Mouse (Mus musculus): ENCODE measurements around the gene Rtn3. TPM values are rescaled to one million over a fixed set of nuclear protein-coding genes. Genes with fewer than 3 reads are reported as not detected.
"Not testable (repeated sequence)": the region's sequence is repeated elsewhere in the genome, so short reads cannot be mapped to it uniquely, and the experiment has no call there.

Rtn3 gene
- polyA plus RNA-seq, 1 experiment, result 206 TPM

DNA sequence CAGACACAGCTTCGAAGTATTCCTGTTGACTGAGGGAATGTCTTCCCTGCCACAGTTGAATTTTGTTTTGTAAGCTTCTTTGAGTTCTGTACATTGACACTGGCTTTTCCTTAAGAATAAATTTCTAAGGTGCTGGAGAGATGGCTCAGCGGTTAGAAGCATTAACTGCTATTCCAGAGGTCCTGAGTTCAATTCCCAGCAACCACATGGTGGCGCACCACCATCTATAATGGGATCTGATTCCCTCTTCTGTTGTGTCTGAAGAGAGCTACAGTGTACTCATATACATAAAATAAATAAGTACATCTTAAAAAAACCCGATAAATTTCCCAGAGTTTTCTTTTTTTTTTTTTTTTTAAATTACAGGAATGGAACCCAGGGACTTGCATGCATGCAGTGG, 24.9 kb upstream of the Rtn3 start:
- no peak overlapping the region for H3K27ac ChIP-seq (ENCODE audit: insufficient read depth, low read length)
- H3K4me1 ChIP-seq (ENCODE audit: control insufficient read depth, insufficient read depth, low read length), result no peaks in the 10 kb centered on the region
- TF ChIP-seq POLR2A (IDR thresholded peaks at IDR 0.05; ENCODE audit: low read depth, low read length), result no peak
- no peak overlapping the region for H3K4me3 ChIP-seq (ENCODE audit: insufficient read depth, low read length)

DNA sequence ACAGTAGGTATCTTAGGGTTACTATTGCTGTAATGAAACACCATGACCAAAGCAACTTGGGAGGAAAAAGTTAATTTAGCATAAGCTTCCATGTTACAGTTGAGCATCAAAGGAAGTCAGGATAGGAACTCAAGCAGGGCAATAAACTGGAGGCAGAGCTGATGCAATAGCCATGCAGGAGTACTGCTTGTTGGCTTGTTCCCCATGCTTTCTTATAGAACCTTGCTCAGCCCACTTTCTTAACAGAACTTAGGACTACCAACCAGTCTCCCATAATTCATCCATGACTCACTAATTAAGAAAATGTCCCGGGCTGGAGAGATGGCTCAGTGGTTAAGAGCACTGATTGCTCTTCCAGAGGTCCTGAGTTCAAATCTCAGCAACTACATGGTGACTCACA, 23.2 kb upstream of the Rtn3 start:
- no peak overlapping the region for H3K4me3 ChIP-seq (ENCODE audit: insufficient read depth, low read length)
- no peaks in the 10 kb centered on the region for H3K4me1 ChIP-seq (ENCODE audit: control insufficient read depth, insufficient read depth, low read length)
- no peak for TF ChIP-seq POLR2A (IDR thresholded peaks at IDR 0.05; ENCODE audit: low read depth, low read length)
- no peak for TF ChIP-seq CTCF (IDR thresholded peaks at IDR 0.05; ENCODE audit: borderline replicate concordance, insufficient read depth, low read length)
- peak overlapping the region; percentile 72 for H3K27ac ChIP-seq (ENCODE audit: insufficient read depth, low read length)

DNA sequence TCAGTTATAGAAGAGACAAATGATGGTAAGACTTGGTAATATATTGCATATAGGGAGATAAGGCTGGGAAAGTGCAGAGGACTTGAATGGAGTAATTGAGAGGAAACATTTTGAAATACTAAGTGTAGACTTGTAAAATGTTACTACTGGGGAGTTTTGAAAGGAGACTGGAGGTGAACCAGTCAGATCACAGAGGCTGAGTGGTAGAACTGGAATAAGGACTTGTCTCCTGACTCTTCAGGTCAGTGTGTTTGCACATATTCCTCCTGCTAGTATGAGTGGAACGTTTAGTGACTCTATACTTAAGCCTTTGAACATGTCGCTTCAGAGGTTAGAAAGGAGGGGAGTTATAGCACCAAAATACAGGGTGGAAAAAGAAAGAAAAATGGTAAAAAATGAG, 19.4 kb upstream of the Rtn3 start:
- H3K4me3 ChIP-seq (ENCODE audit: insufficient read depth, low read length), result no peak overlapping the region
- H3K4me1 ChIP-seq (ENCODE audit: control insufficient read depth, insufficient read depth, low read length), result no peaks in the 10 kb centered on the region
- H3K27ac ChIP-seq (ENCODE audit: insufficient read depth, low read length), result no peak overlapping the region
- no peak for TF ChIP-seq POLR2A (IDR thresholded peaks at IDR 0.05; ENCODE audit: low read depth, low read length)
- TF ChIP-seq CTCF (IDR thresholded peaks at IDR 0.05; ENCODE audit: borderline replicate concordance, insufficient read depth, low read length), result no peak

DNA sequence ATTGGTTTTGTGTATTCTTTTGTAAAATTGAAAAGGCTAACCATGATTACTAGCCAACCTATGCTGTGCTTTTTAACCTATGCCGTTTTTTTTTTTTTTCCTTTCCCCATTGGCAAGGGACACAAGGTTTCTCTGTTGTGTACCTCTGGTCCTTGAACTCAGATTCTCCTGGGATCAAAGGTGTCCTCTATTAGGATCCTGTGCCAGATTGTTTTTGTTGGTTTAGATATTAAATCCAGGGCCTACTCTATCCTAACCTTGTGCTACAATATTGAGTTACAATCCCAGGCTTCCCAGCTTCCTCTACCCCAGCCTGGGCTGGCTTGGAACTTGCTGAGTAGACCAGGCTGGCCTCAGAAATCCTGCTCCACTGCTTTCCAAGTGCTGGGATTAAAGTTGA, 17.6 kb upstream of the Rtn3 start:
- no peak for TF ChIP-seq CTCF (IDR thresholded peaks at IDR 0.05; ENCODE audit: borderline replicate concordance, insufficient read depth, low read length)
- TF ChIP-seq POLR2A (IDR thresholded peaks at IDR 0.05; ENCODE audit: low read depth, low read length), result no peak
- Histone ChIP-seq H3K4me3 (ENCODE audit: insufficient read depth, low read length) (no peak overlapping the region), H3K27ac (ENCODE audit: insufficient read depth, low read length) (no peak overlapping the region), H3K4me1 (ENCODE audit: control insufficient read depth, insufficient read depth, low read length) (no peaks in the 10 kb centered on the region)

DNA sequence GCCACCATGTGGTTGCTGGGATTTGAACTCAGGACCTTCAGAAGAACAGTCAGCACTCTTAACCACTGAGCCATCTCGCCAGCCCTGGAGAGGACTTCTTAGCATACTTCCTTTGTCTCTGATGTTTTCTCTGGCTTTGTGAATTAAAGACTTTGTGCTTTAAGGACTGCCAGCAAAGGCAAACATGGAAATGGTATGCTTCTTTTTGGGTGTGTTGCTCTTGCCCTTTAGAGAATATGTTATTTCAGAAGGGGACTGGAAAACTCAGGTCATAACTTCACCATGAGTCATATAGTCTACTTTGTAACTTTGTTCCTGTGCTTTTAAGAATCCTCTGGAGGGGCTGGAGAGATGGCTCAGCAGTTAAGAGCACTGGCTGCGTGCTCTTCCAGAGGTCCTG, 15.7 kb upstream of the Rtn3 start:
- TF ChIP-seq POLR2A (IDR thresholded peaks at IDR 0.05; ENCODE audit: low read depth, low read length) (no peak), CTCF (IDR thresholded peaks at IDR 0.05; ENCODE audit: borderline replicate concordance, insufficient read depth, low read length) (no peak)
- Histone ChIP-seq H3K27ac (ENCODE audit: insufficient read depth, low read length) (peak overlapping the region; percentile 96), H3K4me1 (ENCODE audit: control insufficient read depth, insufficient read depth, low read length) (no peaks in the 10 kb centered on the region), H3K4me3 (ENCODE audit: insufficient read depth, low read length) (no peak overlapping the region)

DNA sequence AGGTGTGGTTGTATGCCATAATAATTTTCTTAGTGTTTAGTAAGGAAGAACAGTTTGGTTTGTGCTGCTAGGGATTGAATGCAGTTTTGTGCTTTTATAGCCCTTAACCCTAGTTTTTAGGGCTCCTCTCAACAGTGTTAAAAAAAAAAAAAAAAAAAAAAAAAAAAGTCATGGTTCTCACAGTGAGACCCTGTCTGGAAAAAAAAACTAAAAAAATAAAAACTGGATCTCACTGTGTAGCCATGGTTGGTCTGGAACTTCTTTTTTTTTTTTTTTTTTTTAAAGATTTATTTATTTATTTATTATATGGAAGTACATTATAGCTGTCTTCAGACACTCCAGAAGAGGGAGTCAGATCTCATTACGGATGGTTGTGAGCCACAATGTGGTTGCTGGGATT, 13.0 kb upstream of the Rtn3 start:
- H3K27ac ChIP-seq (ENCODE audit: insufficient read depth, low read length); H3K4me1 ChIP-seq (ENCODE audit: control insufficient read depth, insufficient read depth, low read length): not testable (repeated sequence)
- peak overlapping the region; percentile 28; the same call in 1 of the 2 replicates for H3K4me3 ChIP-seq (ENCODE audit: insufficient read depth, low read length)

DNA sequence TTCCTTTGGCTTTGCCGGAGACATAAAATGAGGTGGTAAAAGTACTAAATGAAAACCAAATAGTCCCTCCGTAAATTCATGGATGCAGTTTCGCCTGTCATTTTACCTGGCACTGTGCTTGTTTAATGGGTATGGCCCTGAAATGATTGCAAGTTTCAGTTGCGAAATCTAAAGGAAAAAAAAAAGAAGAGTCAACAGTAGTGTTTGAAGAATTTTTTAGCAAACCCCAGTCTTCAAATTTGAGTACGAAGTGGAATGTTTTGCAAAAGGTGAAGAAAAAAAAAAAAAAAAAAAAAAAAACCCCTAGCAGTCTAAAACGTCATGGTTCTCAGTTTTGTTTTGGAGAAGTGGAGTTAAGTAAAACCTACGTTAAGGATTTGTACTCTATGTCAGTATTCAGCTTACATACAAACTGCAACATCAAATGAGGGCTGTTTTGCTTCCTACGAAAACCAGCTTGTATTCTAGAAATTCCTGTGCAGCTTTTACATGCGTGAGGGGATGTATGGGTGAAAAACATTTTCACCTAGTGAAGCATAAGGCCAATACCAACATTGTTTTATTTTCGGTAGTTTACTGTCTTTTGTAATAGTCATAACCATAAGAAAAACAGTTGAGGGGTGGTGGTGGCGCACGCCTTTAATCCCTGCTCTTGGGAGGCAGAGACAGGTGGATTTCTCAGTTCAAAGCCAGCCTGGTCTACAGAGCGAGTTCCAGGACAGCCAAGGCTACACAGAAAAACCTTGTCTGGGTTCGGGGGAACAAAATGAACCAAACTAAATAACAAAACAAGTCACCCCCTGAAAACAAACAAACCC, 12.3 kb upstream of the Rtn3 start:
- peak overlapping the region; percentile 95; the same call in 1 of the 2 replicates for H3K27ac ChIP-seq (ENCODE audit: insufficient read depth, low read length)
- TF ChIP-seq CTCF (IDR thresholded peaks at IDR 0.05; ENCODE audit: borderline replicate concordance, insufficient read depth, low read length), result no peak

DNA sequence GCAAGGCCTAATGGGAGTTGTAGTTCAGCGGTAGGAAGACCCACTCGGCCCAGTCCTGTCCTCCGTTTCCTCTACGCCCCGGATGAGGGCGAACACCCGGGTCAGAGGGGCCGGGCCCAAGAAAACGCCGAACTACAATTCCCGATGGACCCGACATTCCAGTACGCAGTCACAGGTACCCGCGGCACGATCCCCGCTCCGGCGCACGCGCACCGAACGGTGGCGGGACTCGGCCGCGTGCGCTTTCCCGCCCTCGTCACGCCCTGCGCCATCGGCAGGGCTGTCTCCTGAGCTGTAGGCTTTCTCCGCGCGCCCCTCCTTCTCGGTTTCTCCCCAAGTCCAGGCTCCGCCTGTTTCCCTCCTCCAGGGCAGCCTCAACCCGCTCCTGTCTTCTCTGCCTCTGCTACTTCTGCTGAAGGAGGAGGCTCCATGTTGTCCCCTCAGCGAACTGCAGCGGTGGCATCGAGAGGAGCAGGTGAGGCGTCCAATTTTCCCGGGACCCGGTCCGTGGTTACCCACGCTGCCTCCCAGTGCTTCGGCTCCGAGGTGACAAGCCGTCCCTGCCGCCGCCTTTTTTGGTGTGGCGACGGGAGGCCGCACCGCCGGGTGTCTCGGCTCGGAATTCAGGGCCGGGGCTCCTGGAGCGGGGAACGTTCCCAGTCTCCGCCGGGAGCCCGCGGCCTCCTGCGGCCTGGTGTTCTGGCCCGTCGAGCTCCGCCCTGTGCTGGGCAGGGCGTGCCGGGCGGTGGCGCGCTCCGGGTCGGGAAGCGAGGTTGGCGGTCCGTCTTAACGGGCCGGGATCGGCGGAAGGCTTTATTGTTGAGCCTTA, 11.3 kb upstream of the Rtn3 start:
- no peak for TF ChIP-seq CTCF (IDR thresholded peaks at IDR 0.05; ENCODE audit: borderline replicate concordance, insufficient read depth, low read length)
- TF ChIP-seq POLR2A (IDR thresholded peaks at IDR 0.05; ENCODE audit: low read depth, low read length), result peak; percentile 93
- Histone ChIP-seq H3K27ac (ENCODE audit: insufficient read depth, low read length) (peak overlapping the region; percentile 95), H3K4me3 (ENCODE audit: insufficient read depth, low read length) (peak overlapping the region; percentile 61), H3K4me1 (ENCODE audit: control insufficient read depth, insufficient read depth, low read length) (no peaks in the 10 kb centered on the region)

More for the DNA sequence above, 12.3 kb upstream of the Rtn3 start:
- H3K4me3 ChIP-seq (ENCODE audit: insufficient read depth, low read length), result peak overlapping the region; percentile 61
- no peaks in the 10 kb centered on the region for H3K4me1 ChIP-seq (ENCODE audit: control insufficient read depth, insufficient read depth, low read length)

DNA sequence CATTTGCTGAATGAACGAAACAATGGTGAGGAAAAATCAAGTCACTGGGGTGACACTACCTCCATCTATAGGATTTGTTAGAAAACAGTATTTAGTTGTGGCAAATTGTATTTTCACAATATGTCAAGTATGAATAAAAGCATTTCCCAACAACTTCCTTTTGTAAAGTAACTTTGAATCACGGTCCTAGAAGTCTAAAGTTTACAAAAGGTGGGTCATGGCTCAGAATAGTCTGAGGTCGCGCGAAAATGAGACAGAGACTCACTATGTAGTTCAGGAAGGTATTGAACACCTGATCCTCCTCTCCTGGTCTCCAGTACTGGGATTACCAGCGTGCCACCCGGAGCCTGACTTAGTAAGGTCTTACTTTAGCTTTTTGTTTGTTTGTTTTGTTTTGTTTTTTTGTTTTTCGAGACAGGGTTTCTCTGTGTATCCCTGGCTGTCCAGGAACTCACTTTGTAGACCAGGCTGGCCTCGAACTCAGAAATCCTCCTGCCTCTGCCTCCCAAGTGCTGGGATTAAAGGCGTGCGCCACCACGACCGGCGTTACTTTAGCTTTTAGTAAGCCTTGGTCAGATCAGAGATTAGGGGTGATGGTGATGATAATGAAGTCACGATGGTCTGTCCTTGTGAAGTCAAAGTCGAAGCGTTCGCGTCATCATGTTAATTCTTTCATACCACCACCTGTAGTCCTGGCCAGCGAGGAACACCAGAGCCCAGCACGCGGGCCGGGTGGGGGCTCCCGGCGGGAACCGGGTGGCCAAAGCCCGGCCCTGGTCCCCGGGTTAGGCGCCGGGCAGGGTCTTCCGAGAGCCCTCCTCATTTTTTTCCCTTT, 10.5 kb upstream of the Rtn3 start, which contains the start of gene Atl3:
Gene Atl3 (plus strand): TSS at position 689 of the 835 bp plus-strand sequence.
- TF ChIP-seq POLR2A (IDR thresholded peaks at IDR 0.05; ENCODE audit: low read depth, low read length) (peak; percentile 67), CTCF (IDR thresholded peaks at IDR 0.05; ENCODE audit: borderline replicate concordance, insufficient read depth, low read length) (no peak)
- no peaks in the 10 kb centered on the region for H3K4me1 ChIP-seq (ENCODE audit: control insufficient read depth, insufficient read depth, low read length)

More for the DNA sequence above, 10.5 kb upstream of the Rtn3 start, which contains the start of gene Atl3:
- Histone ChIP-seq H3K27ac (ENCODE audit: insufficient read depth, low read length) (peak within 1 kb of the TSS; percentile 95), H3K4me3 (ENCODE audit: insufficient read depth, low read length) (peak within 1 kb of the TSS; percentile 61)

Data from embryonic fibroblast, embryonic 13.5 days (primary cell).